Mouse (Mus musculus): ENCODE data around the gene Smim24.

The Smim24 gene

DNA sequence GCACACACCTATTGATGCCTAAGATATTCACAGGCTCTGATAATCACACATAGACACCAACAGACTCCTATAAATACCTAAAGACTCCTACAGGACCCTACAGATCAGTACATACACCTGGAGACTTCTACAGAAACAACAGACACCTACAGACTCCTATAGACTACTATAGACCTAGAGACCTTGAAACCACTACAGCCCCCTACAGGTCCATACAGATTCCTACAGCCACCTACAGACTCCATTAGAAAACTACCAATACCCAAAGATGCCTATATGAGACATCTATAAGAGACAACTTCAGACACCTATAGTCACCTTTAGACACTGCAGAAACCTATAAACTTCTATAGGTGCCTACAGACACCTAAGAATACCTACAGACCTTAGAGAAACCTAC, 48.2 kb downstream of the Smim24 start:
- no peak for DNase-seq

Data from thymus, postnatal 36 days (tissue).